Mouse (Mus musculus) limb, embryonic 10.5 days (tissue): Measurements from ENCODE around the gene Sord. TPM values are rescaled to one million over a fixed set of nuclear protein-coding genes. Genes with fewer than 3 reads are reported as not detected.

Experiments
- DNase-seq: peaks from one replicate; pipeline ENCODE4 v3.0.0-alpha.2; 2017; ENCODE audit warnings: low spot score
- H3K27ac ChIP-seq: fragments of 300-500 bp; sonication (generic); 2 replicates; pipeline ENCODE4 v1.5.1; 2016; ENCODE audit warnings: mild to moderate bottlenecking
- H3K27me3 ChIP-seq: fragments of 300-500 bp; sonication (generic); 2 replicates; pipeline ENCODE4 v1.6.1; 2016; ENCODE audit warnings: low read depth, mild to moderate bottlenecking; ENCODE audit not compliant: poor library complexity, severe bottlenecking
- H3K36me3 ChIP-seq: fragments of 300-500 bp; sonication (generic); 2 replicates; pipeline ENCODE4 v1.6.1; 2016; ENCODE audit warnings: mild to moderate bottlenecking, moderate library complexity
- H3K4me1 ChIP-seq: fragments of 300-500 bp; sonication (generic); 2 replicates; pipeline ENCODE4 v1.6.1; 2016
- H3K4me3 ChIP-seq: fragments of 300-500 bp; sonication (generic); 2 replicates; pipeline ENCODE4 v1.5.1; 2016; ENCODE audit warnings: mild to moderate bottlenecking, moderate library complexity
- H3K9me3 ChIP-seq: fragments of 300-500 bp; sonication (generic); replicated peaks from 2 replicates; pipeline ENCODE4 v1.6.1; 2016; ENCODE audit warnings: mild to moderate bottlenecking
- WGBS: fragments of 180-500 bp; shearing (Covaris S2); methylation state at CpG from one replicate; pipeline ENCODE4 v1.1.7; 2016; 5-methylcytosine and 5-hydroxymethylcytosine counted together
- polyA plus RNA-seq: library from polyadenylated mRNA; unstranded; fragments of >200 nt; fragmentation: Nextera tagmentation; extraction: Ambion mirVana; gene quantifications from 2 replicates; pipeline ENCODE4 v1.2.1, GENCODE M21; 2016

Gene Sord
- polyA plus RNA-seq, 1 experiment from 2014 or later = 15.4 TPM

- no peaks in the 10 kb centered on the region for H3K9me3 ChIP-seq
- peak within 1 kb of the TSS; percentile 38 for H3K4me3 ChIP-seq
- H3K27ac ChIP-seq = no peak within 1 kb of the TSS
- DNase-seq = peak; percentile 51
- H3K4me1 ChIP-seq = peaks cover 8% of the 10 kb centered on the region
- no peaks in the 10 kb centered on the region for H3K36me3 ChIP-seq
- 3% methylated on average over 24 of the region's 24 CpGs for WGBS
- H3K27me3 ChIP-seq = peaks cover 82% of the 10 kb centered on the region
Measured at GRCm38 (mm10) chr2:122313536-122313935, 79.0 kb downstream of the Sord start, which contains the start of gene Duoxa1. Gene Duoxa1 (minus strand): TSS chr2:122313730.

Other genes with a start within 250 kb of the Sord start
- gene Eif3j1, start 206.2 kb upstream of the Sord start, polyA plus RNA-seq = 13.1 and 13.6 TPM in 2 replicates
- 9.8 and 12.1 TPM in 2 replicates for gene Spg11, start 116.4 kb upstream of the Sord start, polyA plus RNA-seq
- gene B2m, start 87.1 kb upstream of the Sord start, polyA plus RNA-seq = 73.7 and 87.1 TPM in 2 replicates
- 0.08 TPM in 1 of 2 replicates, not detected in the other for gene Trim69, start 74.0 kb upstream of the Sord start, polyA plus RNA-seq
- gene Patl2, start 48.6 kb upstream of the Sord start, polyA plus RNA-seq = not detected in 2 replicates
- gene Terb2, start 48.5 kb upstream of the Sord start, polyA plus RNA-seq = not detected in 2 replicates
- gene Duox2, start 63.7 kb downstream of the Sord start, polyA plus RNA-seq = 0.03 TPM in 1 of 2 replicates, not detected in the other
- gene Duoxa2, start 64.2 kb downstream of the Sord start, polyA plus RNA-seq = 0.13 TPM in 1 of 2 replicates, not detected in the other
- 0.45 TPM in 1 of 2 replicates, not detected in the other for gene Duoxa1, start 79.0 kb downstream of the Sord start, polyA plus RNA-seq
- gene Duox1, start 80.9 kb downstream of the Sord start, polyA plus RNA-seq = 0.14 and 0.18 TPM in 2 replicates
- 5.4 TPM in 2 replicates for gene Shf, start 134.4 kb downstream of the Sord start, polyA plus RNA-seq
- gene Slc28a2, start 191.7 kb downstream of the Sord start, polyA plus RNA-seq = 0.09 TPM in 1 of 2 replicates, not detected in the other